Mouse (Mus musculus) cerebellum, adult 11-12 months (tissue): ENCODE measurements at regions not wholly inside any gene's neighbourhood (a gene's known extent, or its start where the extent isn't known, plus 50 kb on each side); places are given as distances from the start of the nearest gene placed in this dataset.
A peak's percentile ranks its signal among the peaks of the same experiment; 100 is the strongest.

Experiments used
- DNase-seq: peaks from one replicate; pipeline ENCODE4 v3.0.0; 2022

DNA sequence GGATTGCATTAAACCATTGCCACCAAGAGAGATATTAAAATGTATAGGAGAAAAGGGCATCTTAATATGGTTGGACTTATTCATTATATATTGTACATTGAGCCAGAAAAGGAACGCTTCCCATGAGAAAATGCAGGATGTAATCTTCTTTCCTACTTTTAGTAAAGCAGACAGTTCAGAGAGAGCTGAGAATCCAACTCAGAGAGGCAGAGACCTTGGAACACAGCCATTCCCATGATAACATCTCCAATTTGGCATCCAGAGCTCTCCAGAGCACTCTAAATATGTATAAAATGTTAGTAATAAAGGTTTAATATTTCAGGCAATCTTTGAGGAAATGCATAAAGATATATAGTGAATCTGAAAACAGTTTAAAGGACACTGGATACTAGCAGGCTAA lies 199.3 kb upstream of the Asb5 start:
- no peak for DNase-seq

DNA sequence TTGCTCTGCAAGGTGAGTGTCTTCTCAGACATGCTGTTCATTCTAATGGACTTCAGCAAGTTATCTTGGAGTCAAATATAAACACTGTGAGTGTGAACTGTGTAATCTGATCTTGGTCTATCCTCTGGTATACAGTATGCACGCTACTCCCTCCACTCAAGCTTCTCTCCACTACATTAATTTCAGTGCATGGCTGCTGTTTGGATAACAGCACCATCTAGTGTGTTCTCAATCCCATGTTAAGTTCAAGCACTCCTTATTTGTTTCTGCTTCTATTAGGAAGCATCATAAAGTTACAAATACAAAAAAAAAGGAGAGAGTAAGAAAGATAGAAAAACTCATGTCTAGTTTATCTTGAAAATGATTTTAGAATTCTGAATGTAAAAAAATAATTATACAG lies 197.5 kb upstream of the Asb5 start:
- no peak for DNase-seq

DNA sequence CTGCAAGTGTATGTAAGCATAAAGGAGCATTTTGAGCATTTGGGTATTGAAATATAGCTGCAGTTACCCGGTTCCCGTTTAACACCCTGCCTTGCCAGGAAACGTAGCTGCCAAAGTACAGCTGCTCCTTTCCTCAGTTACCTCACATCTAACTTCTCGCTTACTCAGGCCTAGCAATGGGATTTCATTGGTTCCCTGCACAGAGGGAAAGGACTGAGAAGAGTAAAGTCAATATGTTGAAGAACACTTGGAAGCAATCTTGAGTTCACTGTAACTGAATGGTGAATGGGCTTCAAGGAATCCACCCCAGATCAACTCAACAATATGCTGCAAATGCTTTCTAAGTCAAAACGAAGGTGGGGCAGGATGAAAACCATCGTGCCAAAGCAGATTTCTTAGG lies 178.3 kb upstream of the Asb5 start:
- no peak for DNase-seq

DNA sequence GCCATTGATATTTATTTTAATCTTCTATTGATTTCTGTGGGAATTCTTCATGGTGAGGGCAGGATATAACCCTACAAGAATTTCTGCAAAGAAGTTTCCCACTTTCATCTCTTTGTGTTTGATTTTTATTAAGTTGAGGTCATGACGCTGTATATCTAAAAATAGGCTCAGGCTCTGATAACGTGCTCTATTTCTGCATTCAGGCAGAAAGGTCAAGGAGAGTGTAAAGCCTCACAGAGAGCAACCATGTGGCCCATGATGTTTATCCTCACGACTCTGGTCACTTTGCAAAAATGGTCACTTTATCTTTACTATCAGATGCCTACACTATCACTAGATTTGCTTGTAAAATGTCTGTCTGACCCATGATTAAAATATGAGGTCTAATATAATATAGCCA lies 167.7 kb upstream of the Asb5 start:
- DNase-seq = no peak

DNA sequence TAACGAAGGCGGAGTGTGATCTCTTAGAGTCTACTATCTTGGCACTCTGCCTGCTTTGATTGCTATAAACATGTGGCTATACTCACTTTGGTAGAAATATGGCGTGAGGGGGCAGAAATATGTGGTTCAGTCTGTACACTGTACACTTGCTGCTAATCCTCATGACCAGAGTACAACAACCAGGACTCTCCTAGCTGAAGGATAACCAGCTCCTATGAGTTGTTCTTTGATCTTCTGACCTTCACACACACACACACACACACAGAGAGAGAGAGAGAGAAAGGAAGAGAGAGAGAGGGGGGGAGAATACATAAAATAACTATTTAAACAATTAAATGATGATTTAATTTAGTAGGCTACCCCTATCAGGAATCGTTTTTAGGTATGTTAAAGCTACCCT lies 158.9 kb upstream of the Asb5 start:
- no peak for DNase-seq

DNA sequence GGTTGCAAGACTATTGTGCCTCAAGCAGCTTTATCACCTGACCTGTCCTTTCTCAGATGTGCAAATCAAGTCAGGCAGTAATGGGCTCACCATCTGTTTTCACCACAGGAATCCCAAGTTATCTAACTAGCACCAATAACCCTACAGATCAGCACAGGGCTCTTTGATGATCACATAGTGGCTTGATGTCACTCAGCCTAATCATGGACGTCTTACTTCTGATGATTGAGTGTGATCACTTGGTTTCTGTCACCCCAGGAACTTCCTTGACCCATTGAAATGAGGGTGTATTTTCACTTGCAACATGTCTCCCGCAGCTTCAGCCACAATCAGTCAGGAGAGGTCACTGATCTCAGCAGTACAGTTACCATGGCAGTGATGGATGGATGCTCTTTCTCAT lies 158.3 kb upstream of the Asb5 start:
- no peak for DNase-seq

DNA sequence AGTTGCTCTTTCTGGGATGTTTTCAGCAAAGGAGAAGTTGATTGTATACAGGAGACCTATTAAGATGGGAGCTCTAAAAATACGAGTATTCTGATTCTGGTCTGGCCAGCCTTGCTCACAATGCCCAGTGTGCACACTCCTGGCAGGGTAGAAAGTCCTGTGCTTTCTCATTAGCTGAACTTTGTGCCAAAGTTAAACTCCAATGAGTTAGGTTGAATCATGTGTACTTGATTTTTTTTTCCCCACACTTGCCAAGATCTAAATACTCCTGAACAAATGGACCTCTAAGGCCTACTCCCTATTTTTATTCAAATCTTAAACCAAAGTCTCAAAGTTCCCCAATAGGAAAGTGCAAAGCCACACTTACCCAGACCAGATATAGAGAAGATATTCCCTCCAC lies 156.5 kb upstream of the Asb5 start:
- DNase-seq = no peak

DNA sequence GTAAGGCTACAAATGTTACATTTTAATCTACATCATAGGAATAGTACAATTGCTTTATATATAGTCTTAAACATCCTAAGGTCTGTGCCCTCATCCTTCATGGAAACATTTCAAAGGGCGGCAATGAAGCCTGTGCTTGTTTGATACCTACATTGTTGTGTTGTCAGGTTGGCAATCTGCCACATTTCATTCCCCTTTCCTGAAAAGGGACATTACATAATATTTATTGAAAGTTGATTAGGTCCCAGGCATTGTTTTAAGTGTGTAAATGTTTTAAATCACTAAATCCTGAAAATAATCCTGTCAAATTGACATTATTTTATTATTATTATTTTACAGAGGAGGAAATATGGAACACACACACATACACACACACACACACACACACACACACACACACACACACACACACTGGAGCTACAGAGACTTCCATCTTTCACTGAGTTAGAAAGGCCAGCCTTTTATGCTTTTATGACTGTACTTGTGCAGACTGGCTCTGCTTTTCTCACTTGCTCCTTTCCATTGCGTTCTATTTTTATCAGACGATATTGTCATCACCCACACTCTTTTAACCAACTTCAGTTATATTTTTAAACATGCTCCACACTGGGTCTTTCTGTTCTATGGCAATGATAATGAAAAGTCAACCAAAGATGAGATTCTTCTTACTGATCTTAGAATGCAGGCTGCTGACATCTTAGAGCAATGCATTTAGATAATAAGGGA lies 153.8 kb upstream of the Asb5 start:
- DNase-seq = no peak

DNA sequence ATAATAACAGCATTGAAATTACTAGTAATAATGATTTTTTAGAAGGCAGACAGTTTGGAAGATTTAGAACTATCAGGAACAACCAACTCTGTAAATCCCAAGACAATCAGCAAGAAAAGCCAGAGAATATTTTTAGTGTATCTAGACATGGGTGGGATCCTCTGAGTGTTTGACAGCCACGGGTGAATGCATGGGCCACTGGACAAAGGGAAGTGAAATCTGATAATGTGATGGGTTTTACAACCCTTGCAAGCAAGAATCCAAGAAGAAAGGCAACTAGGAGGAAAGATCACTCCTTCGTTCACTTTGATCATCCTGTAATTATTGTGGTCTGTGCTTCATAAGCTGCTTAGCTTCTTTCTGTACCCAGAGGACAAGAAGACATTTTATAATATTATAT lies 149.2 kb upstream of the Asb5 start:
- DNase-seq = no peak

DNA sequence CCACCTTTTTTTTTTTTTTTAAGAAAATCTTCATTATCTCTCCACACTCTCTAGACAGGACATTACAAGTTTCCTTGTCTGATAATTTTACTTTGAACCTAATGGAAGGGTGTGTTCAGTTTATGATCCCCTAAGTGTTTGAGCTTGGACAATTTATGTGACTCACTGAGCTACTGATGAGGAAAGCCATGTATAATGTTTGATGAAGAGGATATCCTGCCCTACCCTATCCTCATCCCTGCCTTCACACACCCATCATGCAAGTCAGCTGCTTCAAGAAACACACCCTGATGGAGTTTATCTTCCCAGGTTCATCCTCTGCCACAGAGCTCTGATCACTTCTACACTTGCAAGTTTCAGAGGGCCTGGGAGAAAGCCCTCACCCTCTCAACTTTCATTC lies 136.5 kb upstream of the Asb5 start:
- DNase-seq = no peak

DNA sequence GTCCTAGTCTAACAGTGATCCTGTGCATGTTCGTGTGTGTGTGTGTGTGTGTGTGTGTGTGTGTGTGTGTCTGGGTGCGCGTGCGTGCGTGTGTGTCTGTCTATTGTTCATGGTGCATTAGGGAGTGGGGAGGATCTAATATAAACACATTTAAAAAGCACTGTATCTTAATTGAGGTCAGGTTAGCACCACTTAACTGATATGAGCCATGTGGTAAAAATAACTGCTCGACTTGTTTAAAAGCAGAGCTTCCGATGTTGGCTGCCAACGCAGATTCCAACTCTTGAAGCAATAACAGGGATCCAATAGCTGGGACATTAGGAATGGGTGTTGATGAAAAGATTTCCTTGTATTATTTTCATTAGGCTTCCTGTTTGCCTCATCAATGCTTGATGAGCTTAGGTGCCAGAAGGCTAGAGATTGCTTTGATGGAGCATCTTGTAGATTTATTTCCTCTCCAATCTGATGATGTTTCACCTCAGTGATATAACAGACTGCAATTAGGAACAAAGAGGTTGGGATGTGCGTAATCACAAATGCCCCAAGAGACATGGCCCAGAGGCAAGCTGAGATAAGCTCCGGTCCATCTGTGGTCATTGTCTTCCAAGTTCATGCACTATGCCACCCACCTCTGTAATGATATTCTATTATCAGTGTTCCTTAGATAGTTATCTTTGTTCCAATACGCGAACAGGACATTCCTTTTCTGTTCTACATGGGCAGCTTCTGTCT lies 135.7 kb upstream of the Asb5 start:
- no peak for DNase-seq

DNA sequence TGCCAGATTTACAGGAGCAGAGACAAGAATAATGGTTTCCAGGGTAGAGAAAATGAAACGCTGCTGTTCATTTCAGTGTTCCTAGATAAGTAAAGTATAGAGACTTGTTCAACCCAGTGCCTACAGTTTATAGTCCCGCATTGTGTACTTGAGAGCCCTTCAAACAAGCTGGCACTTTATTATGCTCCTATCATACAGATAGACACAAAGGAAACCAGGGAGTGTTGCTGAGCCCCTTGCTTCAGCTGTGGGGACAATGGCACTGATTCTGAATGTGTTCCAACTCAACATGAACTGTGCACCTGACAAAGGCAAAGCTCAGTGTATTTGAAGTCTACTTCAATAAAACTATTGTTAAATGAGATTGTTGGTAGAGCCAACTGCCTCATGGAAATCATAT lies 123.7 kb upstream of the Asb5 start:
- no peak for DNase-seq

DNA sequence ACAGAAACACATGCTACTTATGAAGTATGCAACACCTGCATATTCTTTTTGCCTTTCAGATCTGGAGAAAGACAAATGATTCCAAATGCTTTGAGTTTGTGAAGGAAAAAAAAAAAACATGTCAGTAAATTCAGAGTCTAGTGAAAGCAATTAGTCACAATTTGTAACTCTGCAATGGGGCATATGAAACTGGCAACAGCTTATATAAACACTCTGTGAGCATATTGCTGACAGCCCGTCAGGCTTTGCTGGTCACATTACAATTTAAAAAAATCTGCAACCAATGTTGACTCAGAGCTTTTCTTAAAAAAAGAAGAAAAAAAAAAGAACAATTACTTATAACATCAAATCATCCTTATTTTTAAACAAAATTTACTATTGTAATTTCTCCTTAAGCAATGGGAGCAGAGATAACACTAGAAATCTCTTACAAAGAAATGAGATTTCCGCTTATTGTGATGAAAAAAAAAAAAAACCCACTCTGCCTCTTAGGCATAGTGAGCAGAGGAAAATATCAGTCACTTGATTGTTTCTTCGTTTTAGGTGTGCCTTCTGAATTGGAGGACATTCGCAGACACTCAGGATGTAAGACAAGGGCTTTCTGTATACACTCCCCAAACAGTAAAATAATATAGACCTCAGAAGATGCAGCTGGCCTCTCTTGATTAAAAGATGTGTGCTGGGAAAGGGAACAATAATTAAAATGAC lies 115.1 kb upstream of the Asb5 start:
- DNase-seq = no peak

DNA sequence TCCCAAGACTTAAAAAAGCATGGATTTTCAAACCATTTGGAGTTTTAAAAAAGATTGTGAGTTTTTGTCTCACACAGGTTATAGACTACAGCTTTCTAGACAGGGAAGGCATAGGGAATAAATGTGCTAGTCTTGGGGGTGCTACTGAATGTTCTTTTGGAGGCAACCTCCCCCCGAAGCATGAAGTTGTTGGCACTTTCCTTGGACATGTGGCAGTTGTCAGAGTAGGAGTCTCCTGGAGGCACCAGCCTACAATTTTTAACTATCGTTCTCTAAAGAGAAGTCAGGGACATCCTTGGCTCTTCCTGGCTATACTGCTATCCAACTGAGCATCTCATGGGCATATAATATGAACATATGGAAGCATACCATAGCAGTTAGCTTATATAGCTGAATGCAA lies 112.7 kb upstream of the Asb5 start:
- DNase-seq = no peak

DNA sequence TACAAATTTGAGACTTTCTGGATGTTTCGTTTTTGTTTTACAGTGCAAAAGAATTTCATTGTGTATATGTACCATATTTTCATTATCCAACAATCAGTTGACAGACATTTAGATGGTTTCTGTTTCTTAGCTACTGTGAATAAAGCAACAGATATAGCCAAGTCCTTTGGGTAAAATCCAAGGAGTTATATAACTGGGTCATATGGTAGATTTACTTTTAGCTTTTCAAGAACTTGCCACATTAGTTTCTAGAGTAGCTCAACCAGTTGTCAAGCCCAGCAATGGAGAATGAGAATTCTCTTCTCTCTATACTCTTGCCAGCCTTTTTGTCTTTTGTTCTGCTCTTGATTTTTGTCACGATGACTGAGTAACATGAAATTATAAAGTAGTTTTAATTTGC lies 111.3 kb upstream of the Asb5 start:
- no peak for DNase-seq

DNA sequence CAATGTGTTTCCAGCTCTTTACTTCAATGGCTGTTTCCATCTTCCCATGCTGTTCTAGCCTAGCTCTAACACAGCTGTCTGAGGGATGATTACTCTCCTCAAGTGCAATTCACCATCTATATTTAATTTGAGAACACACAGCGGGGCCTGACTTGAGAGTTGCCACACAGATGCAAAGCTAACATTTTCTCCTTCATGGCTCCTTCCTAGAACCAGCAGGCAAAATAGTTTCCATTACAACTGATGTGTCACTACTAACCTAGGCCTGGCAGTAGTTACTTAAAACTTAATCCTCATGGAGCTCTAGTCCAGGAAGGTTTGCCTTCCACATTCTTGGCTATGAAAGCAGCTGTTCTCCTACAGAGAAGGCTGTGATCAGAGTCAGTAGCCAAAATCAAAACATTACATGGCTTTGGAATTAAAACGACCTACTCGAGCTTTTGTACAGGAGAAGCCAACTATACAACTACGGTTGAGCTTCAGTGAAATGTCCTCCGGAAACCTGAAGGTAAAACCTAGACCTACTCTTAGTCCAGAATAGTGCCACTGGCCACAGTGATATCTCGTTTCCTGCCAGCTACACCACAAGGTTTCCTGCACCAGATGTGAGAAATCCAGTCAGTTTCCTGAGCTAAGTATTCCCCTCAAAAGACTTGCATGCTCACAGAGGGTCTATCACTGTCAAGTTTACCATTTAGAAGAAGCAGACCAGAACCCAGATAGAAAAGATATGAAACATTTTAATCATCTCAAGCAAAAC lies 108.9 kb upstream of the Asb5 start:
- DNase-seq = no peak

DNA sequence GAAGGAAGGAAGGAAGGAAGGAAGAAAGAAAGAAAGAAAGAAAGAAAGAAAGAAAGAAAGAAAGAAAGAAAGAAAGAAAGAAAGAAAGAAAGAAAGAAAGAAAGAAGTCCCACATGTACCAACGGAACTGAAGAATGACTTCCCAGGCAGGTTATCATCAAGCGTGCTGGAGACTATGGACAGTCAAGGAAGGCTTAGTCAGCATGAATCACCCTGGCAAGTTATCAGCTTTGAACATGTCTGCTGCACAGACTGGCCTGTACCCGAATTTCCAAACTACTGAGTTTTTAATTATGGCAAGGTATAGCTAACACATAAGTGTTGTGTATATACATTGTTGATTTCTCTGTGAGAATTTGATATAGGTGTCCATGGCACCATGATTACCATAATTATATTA lies 104.3 kb upstream of the Asb5 start:
- no peak for DNase-seq

DNA sequence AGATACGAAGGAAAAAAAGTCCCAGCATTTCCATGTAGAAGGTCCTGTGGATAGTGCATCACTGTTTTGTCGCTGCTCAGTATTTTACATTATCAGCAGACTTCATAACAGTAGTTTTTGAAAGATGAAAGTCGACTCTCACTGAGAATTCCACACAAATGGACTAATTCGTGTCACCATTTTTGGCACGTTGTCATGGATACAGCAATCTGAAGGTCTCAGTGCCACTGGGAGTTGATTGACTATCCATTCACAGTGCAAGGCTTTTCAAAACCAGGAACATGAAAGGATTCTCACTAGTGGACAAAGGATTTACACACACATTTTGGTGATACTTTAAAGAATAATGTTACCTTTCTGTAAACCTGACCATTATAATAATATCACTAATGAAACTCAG lies 93.7 kb upstream of the Asb5 start:
- no peak for DNase-seq

DNA sequence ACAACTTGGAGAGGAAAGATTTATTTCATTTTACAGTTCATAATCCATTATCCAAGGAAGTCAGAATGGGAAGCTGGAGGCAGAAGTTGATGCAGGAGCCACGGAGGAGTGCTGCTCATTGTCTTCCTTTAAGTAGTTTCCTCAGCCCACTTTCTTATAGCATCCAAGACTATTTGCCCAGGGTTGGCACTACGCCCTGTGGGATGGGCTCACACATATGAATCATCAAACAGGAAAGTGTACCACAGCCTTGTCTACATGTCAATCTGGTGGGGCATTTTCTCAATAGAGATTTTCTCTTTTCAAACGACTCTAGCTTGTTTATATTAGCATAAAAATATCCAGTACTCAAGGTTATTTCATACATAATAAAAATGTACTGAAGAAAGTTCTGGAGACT lies 88.2 kb upstream of the Asb5 start:
- DNase-seq = no peak

DNA sequence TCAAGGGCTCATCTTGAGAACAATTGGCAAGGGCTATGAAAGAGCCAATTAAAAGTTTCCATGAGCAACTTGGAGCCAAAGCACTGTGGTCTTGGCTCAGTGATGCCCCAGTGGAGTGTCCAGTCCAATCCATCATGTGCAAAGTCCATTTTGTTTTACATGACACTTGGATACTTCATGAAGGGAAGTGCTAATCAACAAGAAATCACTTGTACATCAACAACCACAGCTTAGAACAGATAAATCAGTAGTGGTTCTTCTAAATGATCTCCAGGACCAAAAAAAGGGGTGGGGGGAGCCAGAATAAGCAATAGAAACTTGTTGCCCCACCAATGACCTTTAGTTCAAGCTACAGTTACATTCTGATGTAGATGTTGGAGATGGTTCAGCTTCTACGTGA lies 87.0 kb upstream of the Asb5 start:
- no peak for DNase-seq

DNA sequence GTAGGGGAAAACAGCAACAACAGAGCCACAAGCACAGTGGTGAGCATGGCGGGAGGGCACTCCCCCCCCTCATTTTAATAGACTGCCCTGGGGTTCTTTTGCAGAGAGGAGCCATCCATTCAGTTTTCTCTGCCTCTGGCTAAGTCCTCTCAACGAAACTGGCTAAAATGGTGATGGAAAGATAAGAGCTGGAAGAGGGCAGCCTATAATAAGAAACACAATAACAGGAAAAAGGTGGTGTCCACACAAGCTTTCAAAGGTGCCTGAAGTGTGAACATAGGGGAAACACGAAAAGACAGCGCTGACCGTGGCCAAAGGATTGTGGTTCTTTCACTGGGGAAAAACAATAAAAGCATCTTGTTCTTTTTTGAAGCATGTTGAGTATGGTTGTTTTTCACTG lies 83.0 kb upstream of the Asb5 start:
- DNase-seq = no peak

DNA sequence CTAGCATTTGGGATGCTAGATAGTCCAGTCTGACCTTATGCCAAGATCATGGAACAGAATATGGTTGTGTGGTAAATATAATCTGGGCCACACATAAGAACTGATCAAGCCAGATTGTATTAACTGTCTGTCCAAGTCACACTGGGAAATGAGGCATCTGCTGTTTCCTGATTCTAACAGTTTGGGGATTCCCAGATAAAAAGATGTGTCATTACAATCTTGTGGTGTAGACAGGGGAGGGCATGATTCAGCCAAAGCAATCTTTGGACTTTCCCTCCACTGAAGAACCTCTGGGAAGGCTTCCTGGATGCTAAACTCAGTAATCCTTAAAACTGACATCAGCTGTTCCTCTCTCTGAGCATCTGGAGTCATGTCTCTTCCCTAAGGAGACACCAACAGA lies 79.6 kb upstream of the Asb5 start:
- no peak for DNase-seq

DNA sequence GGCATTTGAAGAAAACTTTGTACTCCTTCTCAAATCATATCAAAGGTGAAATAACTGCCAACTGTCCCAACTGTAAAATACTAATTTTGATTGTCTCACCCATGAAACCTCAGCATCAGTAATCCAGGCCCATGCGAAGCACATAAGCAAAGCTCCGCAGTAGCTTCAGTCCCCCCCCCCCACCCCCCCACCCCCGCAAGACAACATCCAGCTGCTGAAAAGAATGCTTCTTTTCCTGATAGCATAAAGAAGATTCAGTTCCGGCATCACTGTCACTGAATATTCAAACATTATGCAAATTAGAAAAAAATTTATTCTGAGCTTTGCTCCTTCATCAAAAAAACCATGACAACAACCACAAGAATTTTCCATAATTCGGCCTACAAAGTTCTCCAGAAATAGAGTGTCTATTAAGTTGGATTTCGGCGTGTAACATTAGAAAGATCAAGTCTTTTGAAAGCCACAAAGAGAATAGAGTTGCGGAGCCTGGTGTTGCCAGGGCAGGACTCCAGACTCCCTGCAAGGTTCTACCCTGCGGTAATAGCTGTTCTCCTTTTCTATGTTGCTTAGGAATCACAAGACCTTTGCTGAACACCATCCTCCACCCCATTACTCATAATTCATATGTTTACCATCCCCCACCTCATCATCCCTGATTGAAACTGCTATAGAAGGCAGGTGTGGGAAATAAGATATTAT lies 77.9 kb upstream of the Asb5 start:
- peak; percentile 1 for DNase-seq
